Mouse (Mus musculus): Measurements from ENCODE around the gene Vav3. TPM values are rescaled to one million over a fixed set of nuclear protein-coding genes. Genes with fewer than 3 reads are reported as not detected.

Gene Vav3
- total and polyA plus RNA-seq, 3 experiments, result 0.08 TPM; not detected in 2

DNA sequence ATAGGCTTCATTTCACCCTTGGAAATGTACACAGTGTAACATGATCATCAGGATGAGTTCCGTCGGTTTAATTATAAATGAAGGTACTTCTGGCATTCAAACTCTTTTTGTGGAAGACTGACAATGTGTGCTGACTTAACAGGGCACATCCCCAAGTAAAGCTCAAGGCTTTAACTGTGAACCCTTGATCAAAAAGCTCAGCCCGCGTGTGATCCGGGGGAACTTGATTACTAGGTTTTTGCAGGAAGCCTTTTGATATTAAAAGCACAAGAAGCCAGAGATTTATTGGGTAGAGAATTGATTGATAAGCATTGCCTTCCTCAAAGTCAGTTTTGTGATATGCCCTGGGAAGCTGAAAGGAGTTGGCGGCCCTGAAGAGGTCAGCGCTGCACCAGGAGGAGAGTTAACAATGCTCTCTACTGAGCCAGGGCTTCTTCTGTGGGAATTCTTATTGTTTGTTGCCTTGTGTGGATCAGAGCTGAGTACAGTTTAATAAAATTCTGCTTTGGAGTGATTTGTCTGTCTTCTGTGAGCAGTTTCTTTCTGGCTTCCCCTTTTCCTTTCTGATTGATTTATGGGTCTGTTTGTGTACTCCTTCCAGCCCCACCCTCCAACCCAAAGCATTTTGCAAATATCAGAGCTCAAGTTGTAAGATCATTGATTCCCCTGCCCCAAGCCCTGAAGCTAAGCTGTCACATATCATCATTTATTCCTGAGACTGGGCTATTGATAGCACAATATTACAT is 204.2 kb downstream of the Vav3 start:
- H3K79me2 ChIP-seq (replicated peaks; ENCODE audit: control insufficient read depth, extremely low read depth, insufficient read depth, poor library complexity, severe bottlenecking), result no peaks in the 10 kb centered on the region
- no peaks in the 10 kb centered on the region for H3K36me3 ChIP-seq (replicated peaks in 1 of 2; ENCODE audit: control insufficient read depth in 1 of 2, insufficient read depth in 1 of 2, low read length in 1 of 2)
- no peak overlapping the region for H3K9ac ChIP-seq (ENCODE audit: insufficient read depth, low read depth)
- peaks cover 17% of the 10 kb centered on the region for H3K27me3 ChIP-seq (replicated peaks)
- DNase-seq (ENCODE audit: extremely low read depth), result no peak
- H3K9me3 ChIP-seq (replicated peaks; ENCODE audit: low read length), result no peaks in the 10 kb centered on the region
- H3K27ac ChIP-seq (ENCODE audit: insufficient read depth, low read depth), result no peak overlapping the region
- dilution Hi-C loops (cut with MboI; ENCODE audit: extremely low pct_ligation_motif_present, extremely low pct_unique_long_range_greater_than_20kb, low sequenced_read_pairs), result no loop called here
- H3K4me1 ChIP-seq (ENCODE audit: control insufficient read depth in 1 of 2, insufficient read depth in 2 of 2), result no peaks in the 10 kb centered on the region
- in situ Hi-C loops (cut with MboI; ENCODE audit: low pct_ligation_motif_present, low pct_unique_long_range_greater_than_20kb, low sequenced_read_pairs), result no loop called here
- H3K4me3 ChIP-seq (replicated peaks in 1 of 3; ENCODE audit: low read depth in 2 of 3, low read length in 2 of 3, poor library complexity in 1 of 3), result no peak overlapping the region
- TF ChIP-seq USF1 (IDR thresholded peaks at IDR 0.05; ENCODE audit: low read depth, low read length) (no peak), MEF2A (IDR thresholded peaks at IDR 0.05; ENCODE audit: borderline replicate concordance, low read depth, low read length) (no peak), POLR2AphosphoS2 (IDR thresholded peaks at IDR 0.05; ENCODE audit: low read depth, low read length) (no peak), EP300 (IDR thresholded peaks at IDR 0.05; ENCODE audit: low read length) (no peak), NRF1 (IDR thresholded peaks at IDR 0.05; ENCODE audit: low read depth, low read length) (no peak), ELF1 (IDR thresholded peaks at IDR 0.05; ENCODE audit: low read depth, low read length) (no peak), POLR2A (IDR thresholded peaks at IDR 0.05; ENCODE audit: low read depth, low read length) (no peak), SMC3 (IDR thresholded peaks at IDR 0.05; ENCODE audit: low read depth, low read length) (no peak), JUN (IDR thresholded peaks at IDR 0.05; ENCODE audit: insufficient read depth, low read depth, low read length) (no peak), JUND (conservative IDR thresholded peaks at IDR 0.05; ENCODE audit: low read depth, low read length) (no peak), CHD2 (IDR thresholded peaks at IDR 0.05; ENCODE audit: low read length) (no peak)
- no peak overlapping the region for H3K4me2 ChIP-seq (ENCODE audit: insufficient read depth, low read depth, poor library complexity, severe bottlenecking)

DNA sequence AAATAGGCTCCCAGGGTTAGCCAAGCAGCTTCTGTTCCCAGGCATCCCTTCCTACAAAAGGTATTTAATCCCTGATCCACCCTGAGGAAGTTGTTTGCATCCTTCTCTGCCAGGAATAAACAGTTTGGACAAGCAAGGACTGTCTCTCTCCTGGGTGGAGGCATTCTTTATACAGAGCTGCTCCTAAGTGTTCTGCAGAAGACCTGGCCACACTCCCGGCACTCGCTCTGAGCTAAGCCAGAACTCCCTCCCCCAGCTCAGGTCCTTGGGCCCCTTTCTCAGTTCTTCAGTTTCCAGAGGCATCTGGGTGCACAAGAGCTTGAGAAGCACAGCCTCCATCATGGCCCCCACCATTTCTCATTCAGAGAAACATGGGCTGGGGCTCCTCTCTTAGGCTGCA is 216.9 kb downstream of the Vav3 start:
- H3K27me3 ChIP-seq (replicated peaks), result no peaks in the 10 kb centered on the region
- in situ Hi-C loops (cut with MboI; ENCODE audit: low pct_ligation_motif_present, low pct_unique_long_range_greater_than_20kb, low sequenced_read_pairs), result no loop called here

More for the DNA sequence above, 216.9 kb downstream of the Vav3 start:
- H3K27ac ChIP-seq (ENCODE audit: insufficient read depth, low read depth), result no peak overlapping the region
- H3K9me3 ChIP-seq (replicated peaks; ENCODE audit: low read length), result no peaks in the 10 kb centered on the region
- H3K4me3 ChIP-seq (replicated peaks in 1 of 3; ENCODE audit: low read depth in 2 of 3, low read length in 2 of 3, poor library complexity in 1 of 3), result no peak overlapping the region
- TF ChIP-seq SIN3A (IDR thresholded peaks at IDR 0.05; ENCODE audit: low read length), result no peak
- TF ChIP-seq NRF1 (IDR thresholded peaks at IDR 0.05; ENCODE audit: low read depth, low read length), result no peak
- no peak for TF ChIP-seq UBTF (IDR thresholded peaks at IDR 0.05; ENCODE audit: low read depth, low read length)
- TF ChIP-seq BHLHE40 (IDR thresholded peaks at IDR 0.05; ENCODE audit: low read depth, low read length), result no peak
- no peak for TF ChIP-seq USF1 (IDR thresholded peaks at IDR 0.05; ENCODE audit: low read depth, low read length)
- no peak for TF ChIP-seq HCFC1 (IDR thresholded peaks at IDR 0.05; ENCODE audit: low read depth, low read length)
- no peak for TF ChIP-seq JUN (IDR thresholded peaks at IDR 0.05; ENCODE audit: insufficient read depth, low read depth, low read length)
- TF ChIP-seq TBP (conservative IDR thresholded peaks at IDR 0.05; ENCODE audit: low read depth, low read length), result no peak
- TF ChIP-seq ZKSCAN1 (IDR thresholded peaks at IDR 0.05; ENCODE audit: borderline replicate concordance, low read depth, low read length), result no peak
- TF ChIP-seq POLR2A (IDR thresholded peaks at IDR 0.05; ENCODE audit: low read depth, low read length), result no peak
- TF ChIP-seq MXI1 (IDR thresholded peaks at IDR 0.05; ENCODE audit: low read depth, low read length), result no peak
- TF ChIP-seq PAX5 (IDR thresholded peaks at IDR 0.05; ENCODE audit: low read length), result no peak
- no peak for TF ChIP-seq CTCF (conservative IDR thresholded peaks at IDR 0.05 in 1 of 2, IDR thresholded peaks at IDR 0.05 in 1 of 2; ENCODE audit: low read depth in 2 of 2, low read length in 2 of 2)
- no peak for TF ChIP-seq TCF12 (IDR thresholded peaks at IDR 0.05; ENCODE audit: low read depth, low read length)
- TF ChIP-seq ZMIZ1 (IDR thresholded peaks at IDR 0.05; ENCODE audit: low read depth, low read length), result no peak
- no peak for TF ChIP-seq CHD1 (IDR thresholded peaks at IDR 0.05; ENCODE audit: low read depth, low read length)
- no peak for TF ChIP-seq SMC3 (IDR thresholded peaks at IDR 0.05; ENCODE audit: low read depth, low read length)
- no peak for TF ChIP-seq RAD21 (IDR thresholded peaks at IDR 0.05; ENCODE audit: low read depth, low read length)
- TF ChIP-seq CHD2 (IDR thresholded peaks at IDR 0.05; ENCODE audit: low read length), result no peak
- TF ChIP-seq ZC3H11A (IDR thresholded peaks at IDR 0.05; ENCODE audit: low read depth, low read length), result no peak
- H3K4me1 ChIP-seq (ENCODE audit: control insufficient read depth in 1 of 2, insufficient read depth in 2 of 2), result peaks cover 0 to 7% of the 10 kb centered on the region in 2 experiments; a peak in 3 of 4 replicates
- no peaks in the 10 kb centered on the region for H3K79me2 ChIP-seq (replicated peaks; ENCODE audit: control insufficient read depth, extremely low read depth, insufficient read depth, poor library complexity, severe bottlenecking)
- H3K36me3 ChIP-seq (replicated peaks in 1 of 2; ENCODE audit: control insufficient read depth in 1 of 2, insufficient read depth in 1 of 2, low read length in 1 of 2), result no peaks in the 10 kb centered on the region
- no peak overlapping the region for H3K9ac ChIP-seq (ENCODE audit: insufficient read depth, low read depth)
- dilution Hi-C loops (cut with MboI; ENCODE audit: extremely low pct_ligation_motif_present, extremely low pct_unique_long_range_greater_than_20kb, low sequenced_read_pairs), result no loop called here
- no peak for DNase-seq (ENCODE audit: extremely low read depth)
- peak overlapping the region; percentile 76 for H3K4me2 ChIP-seq (ENCODE audit: insufficient read depth, low read depth, poor library complexity, severe bottlenecking)
